Mouse (Mus musculus) brain, embryonic 18.5 days (tissue): ENCODE data around the gene Cdyl.

Experiments
- DNase-seq: peaks from one replicate; pipeline ENCODE4 v3.0.0-alpha.2; 2012; ENCODE audit warnings: low read depth, low spot score

Cdyl gene

GRCm38 (mm10) chr13:35659406-35659985 lies at the start of gene Cdyl:
Gene Cdyl, plus strand, starts transcription at chr13:35659833.
- DNase-seq, result no peak

GRCm38 (mm10) chr13:35610718-35611117 lies 48.9 kb upstream of the Cdyl start:
- DNase-seq, result no peak

- no peak for DNase-seq
Observed at GRCm38 (mm10) chr13:35612506-35612905, 47.1 kb upstream of the Cdyl start.

- no peak for DNase-seq
Observed at GRCm38 (mm10) chr13:35614832-35615479, 44.7 kb upstream of the Cdyl start.

GRCm38 (mm10) chr13:35616524-35617099 lies 43.0 kb upstream of the Cdyl start:
- no peak for DNase-seq

- DNase-seq, result no peak
Observed at GRCm38 (mm10) chr13:35619356-35619755, 40.3 kb upstream of the Cdyl start.

GRCm38 (mm10) chr13:35620756-35621155 lies 38.9 kb upstream of the Cdyl start:
- DNase-seq, result no peak

GRCm38 (mm10) chr13:35624831-35625230 lies 34.8 kb upstream of the Cdyl start:
- DNase-seq, result no peak

- DNase-seq, result no peak
Observed at GRCm38 (mm10) chr13:35625556-35625955, 34.1 kb upstream of the Cdyl start.

GRCm38 (mm10) chr13:35627319-35627718 lies 32.3 kb upstream of the Cdyl start:
- DNase-seq, result no peak

- DNase-seq, result no peak
Observed at GRCm38 (mm10) chr13:35647132-35647823, 12.4 kb upstream of the Cdyl start.

- no peak for DNase-seq
Observed at GRCm38 (mm10) chr13:35650284-35650872, 9.3 kb upstream of the Cdyl start.

- no peak for DNase-seq
Observed at GRCm38 (mm10) chr13:35652851-35653250, 6.8 kb upstream of the Cdyl start.

- DNase-seq, result no peak
Observed at GRCm38 (mm10) chr13:35656853-35657252, 2.8 kb upstream of the Cdyl start.

GRCm38 (mm10) chr13:35665456-35665855 lies 5.8 kb downstream of the Cdyl start:
- DNase-seq, result no peak

- no peak for DNase-seq
Observed at GRCm38 (mm10) chr13:35669910-35670469, 10.4 kb downstream of the Cdyl start.

- no peak for DNase-seq
Observed at GRCm38 (mm10) chr13:35670875-35671274, 11.2 kb downstream of the Cdyl start.

GRCm38 (mm10) chr13:35676921-35677320 lies 17.3 kb downstream of the Cdyl start:
- DNase-seq, result no peak

GRCm38 (mm10) chr13:35677433-35678051 lies 17.9 kb downstream of the Cdyl start:
- DNase-seq, result no peak

GRCm38 (mm10) chr13:35678691-35679090 lies 19.1 kb downstream of the Cdyl start:
- no peak for DNase-seq

- no peak for DNase-seq
Observed at GRCm38 (mm10) chr13:35681361-35681760, 21.7 kb downstream of the Cdyl start.
